Mouse (Mus musculus) c-Kit-positive CD71-negative TER-119-negative erythroid progenitor cells, embryonic 14.5 days (primary cell): ENCODE results near the gene Cntln.

ENCODE experiments used
- DNase-seq: peaks from one replicate; pipeline ENCODE4 v3.0.0-alpha.2; 2013; ENCODE audit warnings: low read depth

Cntln gene

DNA sequence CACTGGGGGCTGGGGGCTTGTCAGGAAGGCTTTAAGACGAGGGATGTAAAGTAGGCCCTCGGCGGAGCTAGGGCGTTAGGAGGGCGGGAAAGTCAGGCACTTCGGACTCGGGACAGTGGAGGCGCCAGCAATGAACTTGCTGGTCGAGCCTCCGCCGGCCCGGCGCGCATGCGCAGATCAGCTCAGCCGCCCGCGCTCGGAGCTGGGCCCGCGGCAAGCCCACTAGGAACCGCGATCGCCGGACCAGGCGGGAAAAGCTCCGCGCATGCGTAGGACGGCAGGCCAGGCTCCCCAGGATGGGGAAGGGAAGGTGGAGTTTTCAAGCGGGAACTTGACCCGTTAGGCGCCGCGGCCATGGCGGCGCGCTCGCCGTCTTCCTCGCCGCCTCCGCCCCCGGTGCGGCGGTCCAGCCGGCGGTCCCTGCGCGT lies at the start of gene Cntln:
TSS of gene Cntln (plus strand) at position 199 of the 428 bp plus-strand sequence.
- peak; percentile 59 for DNase-seq

DNA sequence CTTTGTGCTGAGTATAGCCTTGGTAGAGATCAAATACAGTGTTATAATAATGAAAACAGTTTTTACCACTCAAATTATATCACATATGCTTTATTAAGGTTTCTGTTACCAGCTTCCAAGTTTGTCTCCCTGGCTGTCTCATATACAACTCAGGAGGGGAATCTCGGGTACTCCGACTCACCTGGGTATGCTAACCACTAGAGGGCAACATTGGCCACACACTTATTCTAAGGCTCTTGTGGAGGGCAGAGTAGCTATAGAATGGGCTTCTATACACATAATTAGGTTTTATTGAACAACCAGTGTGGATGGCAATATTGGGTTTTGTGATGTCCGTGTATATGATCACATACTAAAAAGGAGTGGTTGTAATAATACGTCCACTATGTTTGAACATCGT lies 47.1 kb upstream of the Cntln start:
- DNase-seq, result peak; percentile 2

DNA sequence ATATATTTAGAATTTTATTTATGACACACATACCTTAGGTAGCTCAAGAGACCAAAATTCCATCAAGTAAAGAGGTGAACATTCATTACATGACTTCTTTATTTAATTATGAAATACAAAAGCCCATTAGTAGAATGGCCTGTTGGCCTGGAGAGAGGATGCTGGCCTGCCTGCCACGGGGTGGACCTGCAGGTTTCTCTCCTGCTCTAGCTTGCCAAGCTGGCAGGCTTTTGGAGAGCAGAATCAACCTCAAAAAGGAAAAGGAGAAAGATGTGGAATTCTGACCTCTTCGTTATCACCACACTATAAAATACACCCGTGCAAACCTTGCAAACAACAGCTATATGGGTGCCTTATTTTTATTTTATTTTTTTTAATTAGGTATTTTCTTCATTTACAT lies 45.6 kb upstream of the Cntln start:
- DNase-seq, result no peak

DNA sequence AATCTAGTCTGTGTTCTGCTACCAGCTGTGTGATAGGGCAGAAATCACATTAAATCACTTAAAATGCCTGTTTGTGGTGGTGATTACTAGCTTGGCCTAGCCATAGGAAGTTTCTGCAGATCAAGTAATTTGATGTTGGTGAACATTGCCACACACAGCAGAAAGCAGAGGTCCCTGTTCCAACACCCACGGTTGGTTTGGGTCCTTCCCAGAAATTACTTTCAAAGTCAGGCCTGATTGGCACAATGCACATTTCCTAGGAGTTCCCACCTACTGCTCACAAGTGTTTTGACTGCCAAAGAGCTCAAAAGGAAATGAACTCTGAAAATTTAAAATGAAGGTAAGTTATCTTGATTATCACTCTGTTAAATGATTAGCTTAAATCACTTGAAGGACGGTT lies 44.6 kb upstream of the Cntln start:
- no peak for DNase-seq

DNA sequence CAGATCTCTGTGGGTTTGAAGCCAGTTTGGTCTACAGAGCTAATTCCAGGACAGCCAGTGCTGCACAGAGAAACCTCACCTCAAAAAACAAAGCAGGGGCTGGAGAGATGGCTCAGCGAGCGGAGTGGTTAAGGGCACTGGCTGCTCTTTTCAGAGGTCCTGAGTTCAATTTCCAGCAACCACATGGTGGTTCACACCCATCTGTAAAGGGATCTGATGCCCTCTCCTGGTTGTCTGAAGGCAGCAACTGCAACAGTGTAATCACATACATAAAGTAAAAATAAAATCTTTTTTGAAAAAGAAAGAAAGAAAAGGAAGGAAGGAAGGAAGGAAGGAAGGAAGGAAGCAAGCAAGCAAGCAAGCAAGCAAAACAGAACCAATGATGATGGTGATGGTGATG lies 26.5 kb upstream of the Cntln start:
- DNase-seq, result no peak

DNA sequence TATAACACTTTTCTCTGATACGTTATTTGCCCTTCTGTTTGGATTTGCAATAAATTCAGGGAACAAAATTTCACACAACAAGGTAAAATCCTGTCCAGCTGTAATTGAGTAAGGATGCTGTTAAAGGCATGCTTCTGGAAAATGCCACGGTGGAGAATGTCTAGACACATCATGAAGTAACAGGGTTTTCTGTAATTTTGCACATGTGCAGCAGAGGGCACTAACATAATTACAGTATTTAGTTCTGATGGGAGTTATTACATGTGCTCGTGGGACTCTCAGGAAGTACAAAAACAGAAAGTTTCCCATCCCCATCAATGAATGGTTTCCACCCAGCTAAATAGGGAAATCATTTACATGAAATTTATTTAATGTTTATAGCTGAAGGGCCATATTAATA lies 7.8 kb upstream of the Cntln start:
- no peak for DNase-seq

DNA sequence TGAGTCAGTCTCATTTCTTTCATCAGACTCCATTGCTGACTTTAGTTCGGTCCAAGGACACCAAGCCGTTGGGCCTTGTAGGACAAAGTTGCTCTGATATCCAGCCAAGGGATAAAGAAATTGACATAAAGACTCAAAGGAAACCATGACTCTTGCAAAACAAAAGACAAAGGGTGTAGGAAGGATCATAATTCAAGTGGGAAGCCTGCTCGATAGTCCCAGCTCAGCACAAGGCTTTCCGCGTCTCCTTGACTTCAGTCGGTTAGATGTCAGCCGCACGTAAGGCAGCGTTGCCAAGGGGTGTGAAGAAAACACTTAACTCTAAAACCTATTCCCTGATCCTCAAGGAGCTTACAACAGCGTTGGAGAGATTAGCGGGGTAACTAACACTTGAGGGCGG lies 463 bp upstream of the Cntln start:
- no peak for DNase-seq

DNA sequence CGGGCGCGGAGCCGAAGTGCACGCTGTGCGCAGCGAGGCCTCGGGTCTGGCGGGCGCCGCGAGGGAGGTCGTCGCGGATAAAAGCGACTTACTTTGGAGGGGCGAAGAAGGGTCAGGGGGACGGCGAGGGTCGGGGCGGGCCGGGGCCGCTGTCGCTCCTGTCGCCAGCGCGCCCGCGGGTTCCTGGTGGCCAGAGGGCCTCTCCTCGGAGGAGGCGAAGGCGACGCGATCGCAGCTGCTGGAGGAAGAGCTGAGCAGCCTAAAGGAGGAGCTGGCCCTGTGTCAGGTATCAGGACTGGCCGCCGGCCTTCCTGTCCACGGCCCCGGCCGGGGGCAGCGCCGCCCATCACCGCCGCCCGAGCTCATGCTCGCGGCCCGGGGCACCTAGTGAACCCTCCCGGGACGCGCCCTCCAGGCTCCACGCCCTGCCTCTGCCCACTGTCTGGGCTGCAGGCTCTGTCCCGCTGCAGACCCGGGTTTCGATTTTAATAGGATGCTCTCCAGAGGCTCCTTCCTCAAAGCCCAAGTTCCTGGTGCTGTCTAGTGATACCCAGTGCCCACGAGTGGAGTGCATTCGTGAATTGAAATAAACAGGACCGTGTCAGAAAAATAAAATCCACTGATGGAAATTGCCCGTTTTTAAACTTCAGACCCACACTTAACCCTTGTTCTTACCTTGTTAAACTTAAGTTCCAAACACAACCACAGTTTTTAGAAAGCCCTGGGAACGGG lies 596 bp downstream of the Cntln start:
- no peak for DNase-seq

DNA sequence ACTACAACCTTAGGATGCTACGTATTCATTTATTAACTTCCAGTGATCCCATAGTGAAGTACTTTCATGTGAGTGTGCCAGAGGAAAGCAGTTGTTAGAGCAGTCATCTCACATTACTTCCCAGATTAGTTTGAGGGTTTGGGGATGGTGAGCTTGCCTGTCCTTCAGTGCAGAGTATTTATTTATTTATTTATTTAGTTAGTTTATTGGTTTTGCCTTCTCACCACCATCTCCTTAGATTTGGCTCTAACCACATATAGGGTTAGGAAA lies 1.1 kb downstream of the Cntln start:
- no peak for DNase-seq

DNA sequence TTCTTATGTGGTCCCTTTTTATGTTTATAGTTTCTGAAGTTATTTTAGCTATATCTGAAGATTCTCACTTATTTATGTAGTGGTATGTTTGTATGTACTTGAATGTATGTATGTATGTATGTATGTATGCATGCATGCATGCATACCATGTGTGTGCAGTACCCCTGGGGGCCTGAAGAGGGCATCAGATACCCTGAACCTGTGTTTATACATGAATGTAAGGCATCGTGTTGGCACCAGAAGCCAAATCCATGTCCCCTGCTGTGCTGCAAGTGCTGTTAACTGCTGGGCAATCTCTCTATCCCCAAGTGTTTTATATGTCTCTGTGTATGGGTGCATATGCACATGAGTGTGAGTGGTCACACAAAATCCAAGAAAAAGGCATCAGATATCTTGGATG lies 34.3 kb downstream of the Cntln start:
- no peak for DNase-seq

DNA sequence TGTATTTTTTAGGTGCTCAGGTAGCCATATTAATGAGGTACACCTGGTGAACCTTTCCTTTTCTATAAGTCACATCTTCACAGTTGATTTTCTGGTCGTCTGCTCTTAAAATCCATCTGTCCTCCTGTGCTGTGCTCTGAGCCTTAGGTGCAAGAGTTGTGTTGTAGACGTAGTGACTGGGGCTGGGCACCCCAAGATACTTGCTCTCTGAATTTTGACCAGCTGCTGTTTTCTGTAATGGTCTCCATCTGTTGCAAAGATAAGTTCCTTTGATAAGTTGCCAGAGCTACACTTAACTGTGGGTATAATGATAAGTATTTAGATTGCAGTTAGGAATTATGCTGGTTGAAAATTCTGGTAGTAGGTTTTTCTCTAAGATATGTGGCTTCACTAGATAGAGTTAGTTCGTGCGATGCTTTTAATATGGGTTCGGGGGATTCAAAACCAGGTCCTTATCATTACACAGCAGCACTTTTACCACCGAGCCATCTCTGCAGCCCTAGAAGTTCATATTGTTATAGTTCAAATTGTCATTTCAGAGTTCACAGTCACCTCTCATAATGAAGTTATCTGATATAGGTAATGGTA lies 50.3 kb downstream of the Cntln start:
- no peak for DNase-seq

DNA sequence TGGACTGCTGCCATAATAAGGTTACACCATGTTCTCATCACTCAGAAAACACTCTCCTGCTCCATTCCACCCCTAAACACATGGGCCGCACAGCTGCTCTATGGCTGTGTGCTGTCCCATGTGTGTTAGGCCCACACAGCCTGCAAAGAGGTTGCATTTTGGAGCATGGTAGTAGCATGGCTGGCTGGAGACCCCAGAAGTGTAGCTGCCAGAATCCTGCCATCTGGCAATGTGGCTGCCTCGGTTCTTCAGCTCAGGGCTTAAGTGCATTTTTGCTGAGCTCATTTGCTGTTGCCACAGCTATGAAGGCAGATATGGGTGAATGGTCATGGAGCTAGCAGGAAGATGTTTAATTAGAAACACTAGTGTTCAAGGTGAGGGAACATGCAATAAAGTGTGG lies 58.0 kb downstream of the Cntln start:
- no peak for DNase-seq

DNA sequence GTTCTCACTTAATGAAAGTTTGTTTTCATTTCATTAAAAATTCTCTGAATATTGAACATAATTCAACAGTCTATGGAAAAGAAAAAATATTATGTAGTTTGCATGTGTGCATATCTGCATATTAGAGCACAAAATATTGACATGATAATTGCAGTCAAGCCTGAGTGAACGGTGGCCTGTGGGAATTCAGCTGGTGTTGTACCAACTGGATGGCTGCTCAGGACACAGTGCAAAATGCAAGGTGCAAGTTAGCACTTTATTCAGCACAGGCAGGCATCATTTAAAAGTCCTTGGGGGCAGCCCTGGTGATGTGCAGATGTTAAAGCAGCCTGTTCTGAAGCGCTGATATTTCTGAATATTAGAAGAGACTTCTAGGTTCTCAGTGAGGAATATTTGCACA lies 58.5 kb downstream of the Cntln start:
- DNase-seq, result no peak

DNA sequence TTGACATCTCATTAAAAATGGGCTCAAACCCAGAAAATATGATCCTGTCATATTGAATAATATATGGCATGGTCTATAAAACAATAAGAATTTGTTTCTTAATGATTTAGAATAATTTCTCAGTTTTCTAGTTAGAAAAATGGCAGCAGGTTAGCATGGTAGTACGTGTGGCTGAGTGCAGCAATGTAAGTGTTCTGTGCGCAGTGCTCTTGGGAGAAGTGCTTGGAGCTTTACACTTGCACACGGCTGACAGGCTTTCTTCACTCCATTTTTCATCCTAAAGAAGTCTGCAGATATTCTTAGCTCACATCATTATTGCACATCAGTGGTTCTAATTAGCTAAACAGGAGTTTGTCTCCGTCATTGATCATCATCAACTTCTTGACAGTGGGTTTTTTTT lies 60.0 kb downstream of the Cntln start:
- no peak for DNase-seq

DNA sequence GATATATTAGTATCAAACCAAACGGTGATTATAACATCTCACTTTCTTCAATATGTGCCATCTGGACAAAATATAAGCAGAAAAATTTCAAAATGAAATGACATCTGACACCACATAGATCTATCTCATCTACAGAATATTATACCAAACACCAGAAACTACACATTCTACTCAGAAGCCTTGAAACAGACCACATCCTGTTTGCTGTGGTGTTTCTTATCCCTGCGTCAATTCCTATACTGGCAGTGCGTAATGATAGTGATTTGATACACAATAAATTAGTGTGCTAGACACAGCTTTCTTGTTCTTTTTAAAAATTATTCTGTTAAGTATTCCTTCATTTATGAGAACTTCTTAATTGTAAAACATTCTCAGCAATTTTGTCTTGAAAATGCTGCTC lies 62.3 kb downstream of the Cntln start:
- DNase-seq, result no peak

DNA sequence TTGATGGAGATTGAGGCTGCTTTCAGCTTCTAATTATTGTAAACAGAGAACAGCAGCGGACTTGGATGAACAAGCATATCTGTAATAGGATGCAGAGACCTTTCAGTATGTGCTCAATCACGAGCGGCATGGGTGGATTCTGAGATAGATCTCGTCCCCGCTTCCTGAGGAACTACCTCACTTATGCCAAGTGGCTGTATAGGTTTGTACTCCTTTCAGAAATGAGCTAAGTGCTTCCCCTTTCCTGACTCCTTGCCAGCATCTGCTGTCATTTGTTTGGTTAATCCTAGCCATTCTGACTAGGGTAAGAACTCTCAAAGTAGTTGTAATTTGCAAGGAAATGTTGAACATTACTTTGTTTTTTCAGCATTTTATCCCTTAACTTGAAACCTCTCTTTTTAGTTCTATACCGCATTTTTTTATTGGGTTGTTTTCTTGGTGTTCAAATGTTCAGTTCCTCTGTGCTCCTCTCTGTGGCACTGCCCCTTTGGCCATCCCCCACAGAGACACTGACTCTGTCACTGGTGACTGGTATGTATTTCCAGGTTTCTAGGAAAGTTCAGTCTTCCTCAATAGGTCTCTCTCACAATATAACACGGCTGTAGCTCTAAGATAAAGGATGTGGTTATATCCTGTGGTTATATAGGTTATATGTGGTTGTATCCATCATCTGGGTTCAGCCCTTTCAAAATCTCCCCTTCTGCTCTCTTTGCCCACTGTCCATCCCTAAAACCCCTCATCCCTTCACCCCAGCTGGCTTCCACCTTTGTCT lies 93.0 kb downstream of the Cntln start:
- peak; percentile 9 for DNase-seq

DNA sequence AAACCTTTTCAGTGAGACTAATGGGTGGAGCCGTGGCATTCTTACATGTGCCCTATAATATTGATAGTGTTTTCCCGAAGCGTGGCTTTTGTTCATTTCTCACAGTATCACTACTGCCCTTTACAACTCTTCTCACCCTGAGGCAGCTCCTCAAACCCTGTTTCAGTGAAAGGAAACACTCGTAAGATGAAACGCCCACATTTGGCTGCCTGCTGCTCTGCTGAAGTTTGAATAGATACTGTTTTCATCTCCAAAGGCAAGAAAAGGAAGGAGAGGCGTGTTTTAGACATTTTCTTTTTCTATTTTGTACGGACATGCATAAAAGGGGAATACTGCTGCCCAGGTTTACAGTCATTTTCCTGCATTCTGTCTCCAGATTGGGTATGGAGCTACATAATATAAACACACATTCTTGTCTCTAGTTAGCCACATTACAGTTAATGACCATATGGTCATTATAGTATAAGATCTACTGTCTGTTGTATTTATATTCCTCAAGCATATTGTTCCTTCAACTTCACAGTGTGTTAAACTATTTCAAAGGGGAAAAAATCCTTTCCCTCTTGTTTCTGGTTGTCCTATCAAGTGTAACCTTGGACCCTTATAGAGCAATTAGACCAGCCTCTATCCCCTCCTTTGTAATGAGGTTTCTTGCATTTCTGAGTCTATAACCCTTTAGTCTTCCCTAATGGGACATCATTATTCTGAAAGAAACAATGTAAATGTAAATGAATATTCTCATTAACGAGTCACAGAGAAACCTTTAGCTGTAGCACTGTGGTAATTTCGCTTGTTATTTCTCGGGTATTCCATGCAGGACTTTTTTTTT lies 111.6 kb downstream of the Cntln start:
- DNase-seq, result no peak

DNA sequence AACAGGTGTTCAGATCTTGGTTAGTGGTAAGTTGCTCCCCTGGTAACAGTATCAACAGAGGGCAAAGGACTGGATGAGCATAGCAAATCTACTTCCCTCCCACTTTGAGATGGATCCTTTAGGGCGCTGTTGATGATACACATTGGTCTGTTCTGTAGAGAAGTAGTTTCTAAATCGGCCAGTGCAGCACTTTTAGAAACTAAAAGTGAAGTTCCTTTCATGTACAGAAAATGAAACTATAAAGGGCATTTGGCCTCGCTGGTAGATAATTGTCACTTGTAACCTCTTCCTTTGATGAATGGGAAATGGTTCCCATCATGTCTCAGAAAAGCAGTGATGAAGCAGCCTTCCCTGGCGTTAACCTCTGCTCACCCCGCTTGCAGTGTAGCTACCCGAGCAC lies 121.5 kb downstream of the Cntln start:
- DNase-seq, result no peak

DNA sequence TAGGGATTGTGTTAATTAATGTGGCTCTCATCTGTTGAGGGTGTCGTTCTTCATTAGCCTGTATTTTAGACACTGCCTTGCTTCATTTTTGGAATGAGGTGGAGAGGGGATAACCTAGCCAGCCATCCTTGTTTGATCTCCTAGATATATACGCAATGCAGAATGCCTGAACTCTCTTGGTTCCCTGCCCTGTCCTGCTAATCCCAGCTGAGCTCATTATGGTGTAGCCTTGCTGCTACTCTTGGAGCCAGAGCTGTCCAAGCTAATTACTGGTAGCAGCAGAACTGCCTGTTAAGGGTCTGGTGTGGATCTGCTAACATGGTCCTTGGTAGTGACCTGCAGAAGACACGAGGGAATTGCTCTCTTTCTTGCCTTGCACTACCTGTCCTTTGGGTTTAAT lies 122.7 kb downstream of the Cntln start:
- DNase-seq, result no peak

DNA sequence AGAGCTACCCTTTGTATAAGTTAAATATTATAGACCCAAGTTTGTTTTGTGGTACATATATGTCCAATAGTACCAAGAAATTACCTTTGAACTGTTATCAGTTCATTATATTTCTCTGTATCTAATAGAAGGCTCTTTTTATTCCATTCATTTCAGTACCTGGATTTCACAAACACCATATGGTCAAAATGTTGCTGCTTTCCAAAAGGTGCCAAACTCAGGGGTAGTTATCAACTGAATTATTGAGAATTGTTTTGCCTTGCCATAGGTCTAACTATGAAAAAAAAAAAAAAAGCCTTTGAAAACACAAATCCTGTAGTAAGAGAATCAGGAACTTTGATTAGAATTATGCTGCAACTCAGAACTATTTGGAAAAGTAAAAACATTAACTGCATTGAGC lies 126.7 kb downstream of the Cntln start:
- DNase-seq, result no peak

DNA sequence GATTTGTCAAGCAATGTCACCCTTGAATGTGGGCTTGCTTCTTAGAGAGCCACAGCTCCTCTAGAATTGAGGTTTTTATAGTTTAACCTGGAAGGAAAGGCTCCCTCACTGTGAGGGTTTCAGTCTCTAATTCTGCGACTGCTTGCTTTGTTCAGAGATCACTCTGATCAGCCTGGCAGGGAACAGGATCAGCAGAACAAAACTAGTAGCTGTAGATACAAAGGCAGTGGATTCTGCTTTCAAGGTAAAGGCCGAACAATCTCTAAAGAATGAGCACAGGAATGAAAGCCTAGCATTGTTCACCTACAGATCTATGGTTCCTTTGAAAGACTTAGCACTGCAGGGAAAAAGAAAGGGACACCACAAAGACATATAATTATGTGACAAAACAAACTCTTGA lies 161.6 kb downstream of the Cntln start:
- no peak for DNase-seq

DNA sequence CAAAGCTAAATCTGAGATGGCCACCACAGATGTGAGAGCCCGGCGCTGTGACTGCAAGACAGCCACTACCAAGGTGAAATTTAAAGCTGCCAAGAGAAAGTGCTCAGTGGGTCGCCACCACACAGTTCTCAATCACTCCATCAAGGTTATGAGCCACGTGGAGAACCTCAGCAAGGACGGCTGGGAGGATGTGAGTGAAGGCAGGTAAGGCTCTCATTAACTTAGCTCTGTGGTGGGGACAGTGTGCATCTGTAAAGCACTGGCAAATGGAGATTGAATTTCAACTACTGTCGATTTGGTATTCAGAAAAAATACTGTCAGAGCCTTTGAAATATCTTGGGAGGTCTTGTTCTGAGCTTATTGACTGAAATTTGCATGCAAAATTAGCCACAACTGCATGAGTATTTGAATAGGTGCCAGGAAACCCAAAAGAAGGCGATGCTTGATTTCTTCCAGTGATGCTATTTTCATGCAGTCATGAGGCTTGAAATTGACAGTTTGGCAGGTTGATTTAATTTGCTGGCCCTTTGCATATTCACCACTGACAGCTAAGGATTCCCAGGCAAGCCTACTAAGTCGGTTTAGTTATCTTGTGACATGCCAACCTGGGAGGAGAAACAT lies 165.9 kb downstream of the Cntln start:
- no peak for DNase-seq
